Mouse (Mus musculus) E14TG2a.4 (cell line): ENCODE results near the gene Nemf.
"Not testable (repeated sequence)": the region's sequence is repeated elsewhere in the genome, so short reads cannot be mapped to it uniquely, and the experiment has no call there.

Source experiments
- H3K27me3 ChIP-seq: 2 replicates; pipeline ENCODE4 v1.6.1; 2014; ENCODE audit warnings: low read length, control low read depth; ENCODE audit not compliant: insufficient read depth
- H3K36me3 ChIP-seq: 2 replicates; pipeline ENCODE4 v1.6.1; 2014; ENCODE audit warnings: low read length, control low read depth; ENCODE audit not compliant: insufficient read depth
- H3K4me1 ChIP-seq: replicated peaks from 2 replicates; pipeline ENCODE4 v1.6.1; 2014; ENCODE audit warnings: low read depth, low read length, control low read depth
- H3K4me3 ChIP-seq: replicated peaks from 2 replicates; pipeline ENCODE4 v1.5.1; 2014; ENCODE audit warnings: mild to moderate bottlenecking, low read length
- H3K9me3 ChIP-seq: 2 replicates; pipeline ENCODE4 v1.6.1; 2014; ENCODE audit warnings: low read length, control low read depth
- CTCF ChIP-seq: conservative IDR thresholded peaks from 2 replicates; pipeline ENCODE4 v1.5.1; 2014; ENCODE audit warnings: low read length
- NANOG ChIP-seq: IDR thresholded peaks from 2 replicates; pipeline ENCODE4 v1.6.1; 2014; ENCODE audit warnings: borderline replicate concordance, low read length, mixed read lengths
- POU5F1 ChIP-seq: IDR thresholded peaks from 2 replicates; pipeline ENCODE4 v1.6.1; 2014; ENCODE audit warnings: low read length, borderline replicate concordance

Gene Nemf

DNA sequence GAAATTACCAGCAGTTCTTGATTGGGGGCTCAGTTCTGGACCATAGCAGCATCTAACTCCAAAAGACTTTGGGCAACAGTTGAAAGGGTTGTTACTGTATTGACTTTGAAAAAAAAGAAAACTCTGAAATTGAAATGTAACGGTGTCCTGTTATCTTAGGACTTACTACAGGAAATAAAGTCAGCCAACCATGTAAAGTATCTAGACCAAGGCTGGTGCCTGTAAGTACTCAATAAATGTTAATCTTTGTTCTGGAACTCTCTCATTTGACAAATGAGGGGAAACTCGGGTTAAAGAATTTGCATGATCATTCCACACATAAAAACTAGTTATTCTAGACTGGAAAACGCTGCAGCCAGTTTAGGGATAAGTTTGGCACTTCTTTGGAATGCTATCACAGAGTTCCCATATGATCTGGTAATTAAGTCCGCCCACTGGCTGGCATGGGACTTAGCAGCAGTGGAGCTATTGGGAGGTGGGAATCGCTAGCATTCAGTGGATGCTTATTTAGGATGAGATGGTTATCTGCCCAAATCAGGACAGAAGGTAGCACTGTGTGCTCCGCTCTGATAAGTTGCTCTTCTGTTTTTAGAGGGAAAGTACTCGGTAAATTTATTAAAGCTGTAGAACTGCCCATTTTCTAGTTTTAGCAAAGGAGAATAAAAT, 32.4 kb upstream of the Nemf start:
- Histone ChIP-seq H3K4me3 (no peak overlapping the region), H3K4me1 (no peaks in the 10 kb centered on the region; the same call in 1 of the 2 replicates), H3K9me3 (peaks cover 3% of the 10 kb centered on the region; the same call in 1 of the 2 replicates), H3K27me3 (no peaks in the 10 kb centered on the region), H3K36me3 (no peaks in the 10 kb centered on the region)
- TF ChIP-seq POU5F1, result no peak
- TF ChIP-seq NANOG, result no peak
- no peak for TF ChIP-seq CTCF

DNA sequence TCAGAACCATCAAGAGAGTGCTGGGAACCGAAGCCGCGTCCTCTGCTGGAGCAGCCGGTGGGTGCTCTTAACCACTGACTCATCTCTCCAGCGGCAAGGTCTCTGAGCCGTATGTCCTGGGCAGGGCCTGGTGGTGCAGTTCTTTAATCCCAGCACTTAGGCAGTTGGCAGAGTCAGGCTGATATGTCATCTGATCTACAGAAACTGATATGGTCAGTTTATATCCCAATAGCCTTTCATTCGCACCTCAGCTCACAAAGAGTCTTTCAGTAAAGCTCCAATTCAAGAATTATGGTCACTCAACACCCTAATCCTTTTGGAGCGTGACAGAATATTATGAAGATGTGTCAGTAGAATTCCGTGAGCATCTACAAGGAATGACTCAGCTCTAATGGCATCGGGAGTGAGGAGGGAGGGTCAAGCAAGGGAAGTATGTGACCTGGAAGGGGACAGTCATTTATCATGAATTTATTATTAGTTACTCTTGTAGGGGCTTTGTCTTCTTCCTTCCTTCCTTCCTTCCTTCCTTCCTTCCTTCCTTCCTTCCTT, 31.4 kb upstream of the Nemf start:
- no peaks in the 10 kb centered on the region for H3K36me3 ChIP-seq
- TF ChIP-seq CTCF (no peak), POU5F1 (no peak), NANOG (no peak)

DNA sequence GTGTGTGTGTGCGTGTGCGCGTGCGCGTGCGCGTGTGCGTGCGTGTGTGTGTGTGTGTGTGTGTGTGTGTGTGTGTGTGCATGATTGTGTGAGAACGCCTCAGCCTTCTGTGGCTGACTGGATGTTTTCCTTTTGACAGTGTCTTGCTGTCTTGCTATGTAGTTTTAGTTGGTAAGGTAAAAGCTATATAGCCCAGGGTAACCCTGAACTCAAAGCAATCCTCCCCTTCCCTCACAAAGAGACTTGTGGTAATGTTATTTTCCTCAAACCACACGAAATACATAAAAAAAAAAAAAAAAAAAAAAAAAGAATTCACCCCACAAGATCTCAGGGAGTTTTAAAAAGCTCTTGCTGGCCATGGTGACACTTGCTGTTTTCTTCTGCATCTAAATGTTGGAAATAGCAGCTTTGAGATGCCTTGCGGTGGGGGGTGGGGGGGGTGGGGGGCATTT, 29.3 kb upstream of the Nemf start:
- not testable (repeated sequence) for H3K36me3 ChIP-seq, H3K4me3 ChIP-seq, H3K27me3 ChIP-seq, H3K9me3 ChIP-seq, H3K4me1 ChIP-seq

More for the DNA sequence above, 31.4 kb upstream of the Nemf start:
- Histone ChIP-seq H3K4me3 (no peak overlapping the region), H3K9me3 (peaks cover 3% of the 10 kb centered on the region; the same call in 1 of the 2 replicates), H3K4me1 (no peaks in the 10 kb centered on the region; the same call in 1 of the 2 replicates), H3K27me3 (no peaks in the 10 kb centered on the region)

DNA sequence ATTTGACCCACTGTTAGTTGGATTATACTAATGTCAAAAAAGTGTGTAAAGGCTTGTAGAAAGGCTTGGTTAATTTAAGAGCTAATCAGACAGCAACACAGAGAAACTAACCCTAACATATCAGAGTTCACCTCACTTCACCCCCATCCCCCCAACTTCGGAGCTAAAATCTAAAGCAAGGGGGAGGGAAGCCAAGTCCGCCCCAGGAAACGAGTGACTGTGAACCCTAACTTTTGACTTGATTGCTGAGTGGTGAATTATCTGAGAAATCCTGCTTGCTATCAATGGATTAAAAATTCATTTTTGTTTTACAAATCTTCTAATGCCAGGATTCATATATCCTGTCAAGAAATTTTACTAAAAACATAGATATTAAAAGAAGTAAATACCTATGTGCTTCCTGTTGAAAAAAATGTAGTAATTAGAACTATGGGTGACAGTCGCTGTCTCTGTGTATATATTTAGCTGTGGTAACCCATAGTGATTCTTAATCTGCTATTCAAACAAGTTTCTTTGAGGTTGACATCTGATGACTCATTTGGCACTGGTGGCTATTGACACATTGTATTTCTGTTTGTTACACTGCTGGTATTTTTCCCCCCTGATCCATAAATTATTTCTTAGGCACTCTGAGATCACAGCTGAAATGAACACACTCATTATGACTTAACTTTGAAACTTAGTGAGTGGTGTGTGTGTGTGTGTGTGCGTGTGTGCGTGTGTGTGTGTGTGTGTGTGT, 28.7 kb upstream of the Nemf start:
- no peak for TF ChIP-seq POU5F1
- TF ChIP-seq CTCF, result no peak
- TF ChIP-seq NANOG, result no peak
- H3K27me3 ChIP-seq, result no peaks in the 10 kb centered on the region
- H3K4me1 ChIP-seq, result no peaks in the 10 kb centered on the region; the same call in 1 of the 2 replicates
- no peaks in the 10 kb centered on the region for H3K36me3 ChIP-seq
- H3K9me3 ChIP-seq, result no peaks in the 10 kb centered on the region
- no peak overlapping the region for H3K4me3 ChIP-seq

DNA sequence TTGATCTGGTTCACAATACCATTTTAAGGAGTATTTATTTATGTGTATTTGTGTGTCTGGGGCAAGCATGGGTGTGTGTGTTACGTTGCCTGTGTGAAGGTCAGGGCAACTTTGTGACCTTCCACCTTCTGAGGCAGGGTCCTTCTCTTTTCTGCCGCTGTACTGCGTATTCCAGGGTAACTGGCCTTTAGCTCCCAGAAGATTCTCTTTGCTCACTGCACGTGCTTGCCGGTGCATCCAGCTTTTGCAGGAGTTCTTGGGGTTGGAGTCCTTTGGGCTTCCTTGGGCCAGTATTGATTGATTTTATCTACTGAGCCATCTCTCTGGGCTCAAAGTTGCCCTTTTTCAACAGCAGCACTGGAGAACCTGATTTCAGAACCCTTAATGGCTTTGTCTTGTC, 27.6 kb upstream of the Nemf start:
- Histone ChIP-seq H3K36me3 (no peaks in the 10 kb centered on the region), H3K4me1 (peaks cover 4% of the 10 kb centered on the region; the same call in 1 of the 2 replicates), H3K4me3 (no peak overlapping the region), H3K9me3 (no peaks in the 10 kb centered on the region), H3K27me3 (no peaks in the 10 kb centered on the region)
- no peak for TF ChIP-seq NANOG

DNA sequence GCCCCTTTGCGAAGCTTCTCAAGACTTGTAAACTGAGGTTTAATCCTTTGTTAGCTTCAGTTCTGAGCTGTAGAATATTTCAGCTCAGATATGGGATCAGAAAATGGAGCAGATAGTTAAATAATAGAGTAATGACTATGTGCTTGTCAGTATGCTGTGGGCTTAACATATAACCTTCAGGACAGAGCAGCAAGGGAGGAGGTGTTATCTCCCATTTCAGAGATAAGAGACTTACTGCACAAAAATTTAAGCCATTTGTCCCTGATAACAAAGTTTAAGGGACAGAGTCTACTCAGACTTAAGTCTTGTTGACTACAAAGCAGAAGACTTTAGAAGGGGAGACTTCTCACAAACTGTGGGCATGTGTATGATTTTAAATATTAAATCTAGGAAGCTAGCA, 25.9 kb upstream of the Nemf start:
- TF ChIP-seq NANOG, result no peak
- no peak for TF ChIP-seq POU5F1
- TF ChIP-seq CTCF, result no peak
- no peak overlapping the region for H3K4me3 ChIP-seq
- peaks cover 4% of the 10 kb centered on the region; the same call in 1 of the 2 replicates for H3K4me1 ChIP-seq
- H3K36me3 ChIP-seq, result peaks cover 6% of the 10 kb centered on the region; the same call in 1 of the 2 replicates
- H3K9me3 ChIP-seq, result no peaks in the 10 kb centered on the region
- no peaks in the 10 kb centered on the region for H3K27me3 ChIP-seq

DNA sequence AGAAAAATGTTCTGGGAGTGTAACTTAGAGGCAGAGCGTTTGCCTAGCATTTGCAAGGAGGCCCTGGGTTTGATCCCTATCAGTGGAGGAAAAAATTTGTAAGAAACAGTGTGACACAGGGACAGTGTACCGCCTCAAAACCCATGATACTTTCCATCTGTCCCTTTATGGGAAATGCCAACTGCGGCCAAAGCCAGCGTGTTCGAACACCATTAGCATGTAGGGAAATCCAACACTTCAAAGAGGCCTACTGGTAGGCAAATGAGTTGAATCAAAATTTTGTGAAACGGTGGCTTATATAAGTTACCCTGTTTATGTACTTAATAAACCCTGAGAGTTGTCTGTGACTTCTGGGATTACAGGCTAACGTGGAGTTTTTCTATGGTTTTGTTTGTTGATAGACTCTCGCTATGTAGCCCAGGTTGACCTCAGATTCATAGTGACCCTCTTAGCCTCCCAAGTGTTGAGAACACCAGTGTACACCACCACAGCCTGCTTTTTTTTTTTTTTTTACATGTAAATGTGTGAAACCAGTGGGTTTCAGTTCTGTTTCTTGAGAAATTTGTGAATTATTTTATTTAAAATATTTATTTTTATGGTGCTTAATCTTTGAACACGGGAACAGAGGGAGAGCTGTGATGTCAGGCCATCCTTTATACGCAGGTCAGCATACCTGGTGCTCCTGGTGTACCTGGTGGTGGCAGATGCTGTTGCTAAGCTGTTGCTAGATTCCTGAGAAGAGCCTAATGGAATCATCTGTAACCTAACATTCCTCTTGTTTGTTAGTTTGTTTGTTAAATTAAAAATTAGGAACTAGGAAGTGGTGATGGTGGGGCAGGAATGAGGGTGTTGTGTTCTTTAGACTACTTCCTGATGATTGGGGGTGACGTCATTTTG, 21.8 kb upstream of the Nemf start:
- TF ChIP-seq CTCF (no peak), POU5F1 (no peak), NANOG (no peak)
- H3K4me1 ChIP-seq, result peaks cover 20% of the 10 kb centered on the region
- no peaks in the 10 kb centered on the region for H3K9me3 ChIP-seq

DNA sequence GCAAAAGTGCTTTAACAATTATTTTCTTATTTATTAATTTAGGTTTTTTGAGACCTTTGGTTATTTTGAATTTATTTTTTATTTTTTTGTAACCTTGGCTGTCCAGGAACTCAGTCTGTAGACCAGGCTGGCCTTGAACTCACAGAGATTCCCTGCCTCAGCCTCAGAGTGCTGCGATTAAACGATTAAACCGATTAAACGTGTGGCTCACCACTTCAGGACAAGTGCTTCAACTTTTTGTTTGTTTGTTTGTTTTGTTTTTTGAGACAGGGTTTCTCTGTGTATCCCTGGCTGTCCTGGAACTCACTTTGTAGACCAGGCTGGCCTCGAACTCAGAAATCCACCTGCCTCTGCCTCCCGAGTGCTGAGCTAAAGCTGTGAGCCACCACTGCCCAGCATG, 20.7 kb upstream of the Nemf start:
- H3K27me3 ChIP-seq, H3K9me3 ChIP-seq, H3K4me3 ChIP-seq: not testable (repeated sequence)
- Histone ChIP-seq H3K4me1 (peaks cover 26% of the 10 kb centered on the region), H3K36me3 (peaks cover 48% of the 10 kb centered on the region)

More for the DNA sequence above, 21.8 kb upstream of the Nemf start:
- Histone ChIP-seq H3K4me3 (no peak overlapping the region), H3K36me3 (peaks cover 36% of the 10 kb centered on the region), H3K27me3 (no peaks in the 10 kb centered on the region)
